Mouse (Mus musculus) G1E (cell line): ENCODE results near the gene Arhgef9. TPM values are rescaled to one million over a fixed set of nuclear protein-coding genes. Genes with fewer than 3 reads are reported as not detected.

Experiments used
- ATAC-seq: 2 replicates; pipeline ENCODE4 v1.8.0; 2016; ENCODE audit warnings: mild to moderate bottlenecking; ENCODE audit not compliant: insufficient number of reproducible peaks, poor library complexity, low FRiP score, severe bottlenecking; ENCODE audit errors: extremely low read depth
- DNase-seq: peaks from one replicate; pipeline ENCODE4 v3.0.0; 2012; ENCODE audit warnings: low spot score
- H3K27me3 ChIP-seq: 2 replicates; pipeline ENCODE4 v1.6.1; 2012; ENCODE audit warnings: mild to moderate bottlenecking, low read length, inconsistent platforms; ENCODE audit not compliant: insufficient read depth
- H3K36me3 ChIP-seq: replicated peaks from 2 replicates; pipeline ENCODE3; 2012; ENCODE audit warnings: mild to moderate bottlenecking, inconsistent platforms
- H3K4me1 ChIP-seq: 2 replicates; pipeline ENCODE4 v1.6.1; 2012; ENCODE audit warnings: low read depth, low read length, inconsistent platforms, mixed read lengths; ENCODE audit not compliant: insufficient read depth
- H3K4me3 ChIP-seq: 2 replicates; pipeline ENCODE4 v1.5.1; 2012; ENCODE audit warnings: low read depth, mild to moderate bottlenecking, inconsistent platforms, low read length, moderate library complexity, mixed read lengths
- H3K9me3 ChIP-seq: replicated peaks from 2 replicates; pipeline ENCODE4 v1.6.1; 2012; ENCODE audit warnings: inconsistent platforms
- CTCF ChIP-seq: IDR thresholded peaks from 2 replicates; pipeline ENCODE4 v1.5.1; 2012; ENCODE audit warnings: low read depth, low read length, inconsistent platforms, mixed read lengths
- GATA1 ChIP-seq: IDR thresholded peaks from 2 replicates; pipeline ENCODE4 v1.6.1; 2012; ENCODE audit warnings: borderline replicate concordance, low read length, inconsistent platforms, mixed read lengths
- GATA2 ChIP-seq: IDR thresholded peaks from 2 replicates; pipeline ENCODE4 v1.6.1; 2012; ENCODE audit warnings: low read depth, low read length, inconsistent platforms, borderline replicate concordance
- POLR2AphosphoS5 ChIP-seq: IDR thresholded peaks from 2 replicates; pipeline ENCODE4 v1.6.1; 2012; ENCODE audit warnings: low read depth, low read length, inconsistent platforms; ENCODE audit not compliant: insufficient replicate concordance
- TAL1 ChIP-seq: conservative IDR thresholded peaks from 2 replicates; pipeline ENCODE4 v1.6.1; 2012; ENCODE audit warnings: low read depth, low read length, inconsistent platforms, mixed read lengths
- polyA plus RNA-seq: library from polyadenylated mRNA; stranded (reverse); fragments of >175 nt; gene quantifications from 2 replicates; pipeline ENCODE4 v1.2.3, GENCODE M21; 2012
- total RNA-seq, 2 experiments: library from RNA; stranded (forward) in 1 of 2; stranded (reverse) in 1 of 2; fragments of 200-1000 nt in 1 of 2; fragments of >200 nt in 1 of 2; fragmentation: Nextera tagmentation in 1 of 2; gene quantifications; 2 replicates each; pipeline ENCODE4 v1.2.3; 2014 to 2017

The Arhgef9 gene
- total and polyA plus RNA-seq, 3 experiments: 0.16 to 0.53 TPM; not detected in 1

- Histone ChIP-seq H3K27me3 (no peaks in the 10 kb centered on the region), H3K4me3 (no peak overlapping the region), H3K9me3 (no peaks in the 10 kb centered on the region), H3K4me1 (no peaks in the 10 kb centered on the region), H3K36me3 (no peaks in the 10 kb centered on the region)
- ATAC-seq (no peak), DNase-seq (no peak)
- no peak for TF ChIP-seq POLR2AphosphoS5
- no peak for TF ChIP-seq CTCF
- no peak for TF ChIP-seq GATA1
- TF ChIP-seq GATA2: no peak
- no peak for TF ChIP-seq TAL1
These were observed 73.2 kb downstream of the Arhgef9 start for GRCm38 (mm10) chrX:95123462-95123861.

GRCm38 (mm10) chrX:95104361-95104760 lies 92.3 kb downstream of the Arhgef9 start:
- Histone ChIP-seq H3K4me3 (no peak overlapping the region), H3K4me1 (no peaks in the 10 kb centered on the region), H3K9me3 (no peaks in the 10 kb centered on the region), H3K27me3 (no peaks in the 10 kb centered on the region), H3K36me3 (no peaks in the 10 kb centered on the region)
- no peak for ATAC-seq
- DNase-seq: no peak
- TF ChIP-seq GATA1 (no peak), GATA2 (no peak), POLR2AphosphoS5 (no peak)

GRCm38 (mm10) chrX:95087674-95088073 lies 109.0 kb downstream of the Arhgef9 start:
- ATAC-seq (no peak), DNase-seq (no peak)
- Histone ChIP-seq H3K4me1 (no peaks in the 10 kb centered on the region), H3K36me3 (no peaks in the 10 kb centered on the region), H3K27me3 (no peaks in the 10 kb centered on the region), H3K4me3 (no peak overlapping the region), H3K9me3 (no peaks in the 10 kb centered on the region)
- TF ChIP-seq GATA2 (no peak), TAL1 (no peak), CTCF (no peak), GATA1 (no peak), POLR2AphosphoS5 (no peak)

GRCm38 (mm10) chrX:95077013-95077699 lies 119.5 kb downstream of the Arhgef9 start:
- no peak for TF ChIP-seq GATA1
- no peak for TF ChIP-seq GATA2
- TF ChIP-seq TAL1: no peak
- TF ChIP-seq POLR2AphosphoS5: no peak
- TF ChIP-seq CTCF: no peak
- Histone ChIP-seq H3K4me1 (peaks cover 3% of the 10 kb centered on the region; the same call in 1 of the 2 replicates), H3K27me3 (no peaks in the 10 kb centered on the region), H3K9me3 (no peaks in the 10 kb centered on the region), H3K4me3 (no peak overlapping the region), H3K36me3 (no peaks in the 10 kb centered on the region)
- DNase-seq: no peak
- ATAC-seq: peak; percentile 54

- Histone ChIP-seq H3K9me3 (no peaks in the 10 kb centered on the region), H3K4me1 (peaks cover 14% of the 10 kb centered on the region), H3K4me3 (no peak overlapping the region), H3K36me3 (no peaks in the 10 kb centered on the region), H3K27me3 (peaks cover 7% of the 10 kb centered on the region; the same call in 1 of the 2 replicates)
- TF ChIP-seq GATA2 (no peak), GATA1 (no peak), POLR2AphosphoS5 (no peak)
- DNase-seq: no peak
- no peak for ATAC-seq
These were observed 168.7 kb downstream of the Arhgef9 start for GRCm38 (mm10) chrX:95027907-95028306.

- Histone ChIP-seq H3K4me3 (peak within 1 kb of the TSS; percentile 73), H3K9me3 (no peaks in the 10 kb centered on the region), H3K27me3 (peaks cover 7% of the 10 kb centered on the region; the same call in 1 of the 2 replicates), H3K4me1 (peaks cover 14% of the 10 kb centered on the region), H3K36me3 (no peaks in the 10 kb centered on the region)
- DNase-seq (peak; percentile 4), ATAC-seq (peak; percentile 60)
- TF ChIP-seq CTCF (no peak), GATA2 (no peak), TAL1 (no peak), GATA1 (no peak), POLR2AphosphoS5 (no peak)
These were observed 170.2 kb downstream of the Arhgef9 start, which contains the start of gene Spin4 for GRCm38 (mm10) chrX:95026361-95026892. Spin4 (minus strand) TSS chrX:95026682.
